Mouse (Mus musculus) limb, embryonic 11.5 days (tissue): ENCODE results near the gene Gm4353. TPM values are rescaled to one million over a fixed set of nuclear protein-coding genes. Genes with fewer than 3 reads are reported as not detected.
A peak's percentile ranks its signal among the peaks of the same experiment; 100 is the strongest.

Experiments used
- ATAC-seq: fragments of 200-750 bp; cut with Nextera tagmentation; 2 replicates; pipeline ENCODE4 v1.8.0; 2017; ENCODE audit warnings: low read depth; ENCODE audit not compliant: insufficient number of reproducible peaks, low FRiP score, low TSS enrichment
- DNase-seq: peaks from one replicate; pipeline ENCODE4 v3.0.0-alpha.2; 2015; ENCODE audit warnings: low spot score
- H3K27ac ChIP-seq: fragments of 300-500 bp; sonication (generic); replicated peaks from 2 replicates; pipeline ENCODE4 v1.5.1; 2014; ENCODE audit warnings: low read depth, mild to moderate bottlenecking, low read length
- H3K27me3 ChIP-seq: fragments of 300-500 bp; sonication (generic); 2 replicates; pipeline ENCODE4 v1.6.1; 2014; ENCODE audit warnings: mild to moderate bottlenecking, low read length, mixed read lengths; ENCODE audit not compliant: control insufficient read depth, insufficient read depth
- H3K36me3 ChIP-seq: fragments of 300-500 bp; sonication (generic); 2 replicates; pipeline ENCODE4 v1.6.1; 2014; ENCODE audit warnings: mild to moderate bottlenecking, low read length, moderate library complexity, mixed read lengths; ENCODE audit not compliant: control insufficient read depth, insufficient read depth
- H3K4me1 ChIP-seq: fragments of 300-500 bp; sonication (generic); 2 replicates; pipeline ENCODE4 v1.6.1; 2014; ENCODE audit warnings: low read length, mixed read lengths; ENCODE audit not compliant: control insufficient read depth, insufficient read depth
- H3K4me2 ChIP-seq: fragments of 300-500 bp; sonication (generic); 2 replicates; pipeline ENCODE4 v1.6.1; 2014; ENCODE audit warnings: low read depth, mild to moderate bottlenecking, moderate library complexity; ENCODE audit not compliant: severe bottlenecking
- H3K4me3 ChIP-seq: fragments of 300-500 bp; sonication (generic); 2 replicates; pipeline ENCODE4 v1.5.1; 2014; ENCODE audit warnings: low read depth, low read length
- H3K9ac ChIP-seq: fragments of 300-500 bp; sonication (generic); 2 replicates; pipeline ENCODE4 v1.6.1; 2014; ENCODE audit warnings: mild to moderate bottlenecking, low read length
- H3K9me3 ChIP-seq: fragments of 300-500 bp; sonication (generic); 2 replicates; pipeline ENCODE4 v1.6.1; 2016; ENCODE audit warnings: low read length; ENCODE audit not compliant: control insufficient read depth
- WGBS: fragments of 180-500 bp; shearing (Covaris S2); extraction: QIAGEN DNeasy Blood & Tissue Kit; methylation state at CpG from one replicate; pipeline ENCODE4 v1.1.7; 2014; 5-methylcytosine and 5-hydroxymethylcytosine counted together
- polyA plus RNA-seq: library from polyadenylated mRNA; unstranded; fragments of >200 nt; fragmentation: Nextera tagmentation; extraction: Ambion mirVana; gene quantifications from 2 replicates; pipeline ENCODE4 v1.2.1, GENCODE M21; 2014

Gm4353 gene
- polyA plus RNA-seq, 1 experiment from 2014 or later = 1.1 TPM

GRCm38 (mm10) chr7:116038511-116038910 is 45.9 kb downstream of the Gm4353 start, which contains the start of gene Sox6:
TSS of gene Sox6 (minus strand) at chr7:116038796.
- DNase-seq = peak; percentile 65
- H3K4me3 ChIP-seq = peak within 1 kb of the TSS; percentile 43
- H3K9me3 ChIP-seq = no peaks in the 10 kb centered on the region
- peak within 1 kb of the TSS; percentile 38 for H3K9ac ChIP-seq
- 0 out of 2 replicates have a peak within 1 kb of the TSS, but pooled peaks have one; percentile 36 for H3K27ac ChIP-seq
- peaks cover 11% of the 10 kb centered on the region for H3K4me1 ChIP-seq
- ATAC-seq = no peak
- peaks cover 34% of the 10 kb centered on the region for H3K27me3 ChIP-seq
- no peaks in the 10 kb centered on the region for H3K36me3 ChIP-seq
- peak within 1 kb of the TSS; percentile 95 for H3K4me2 ChIP-seq
- under 1% methylated on average over 11 of the region's 11 CpGs for WGBS

GRCm38 (mm10) chr7:116038024-116038423 is 46.4 kb downstream of the Gm4353 start:
- Histone ChIP-seq H3K36me3 (no peaks in the 10 kb centered on the region), H3K9ac (peak overlapping the region; percentile 38), H3K4me2 (peak overlapping the region; percentile 95), H3K4me3 (peak overlapping the region; percentile 43), H3K4me1 (peaks cover 11% of the 10 kb centered on the region), H3K9me3 (no peaks in the 10 kb centered on the region), H3K27me3 (peaks cover 34% of the 10 kb centered on the region), H3K27ac (no peak overlapping the region)
- no peak for ATAC-seq
- DNase-seq = peak; percentile 55
- 1% methylated on average over 13 of the region's 13 CpGs for WGBS

- Histone ChIP-seq H3K36me3 (no peaks in the 10 kb centered on the region), H3K27me3 (peaks cover 34% of the 10 kb centered on the region), H3K27ac (no peak overlapping the region), H3K9ac (peak overlapping the region; percentile 24), H3K9me3 (no peaks in the 10 kb centered on the region), H3K4me3 (peak overlapping the region; percentile 20), H3K4me2 (peak overlapping the region; percentile 95), H3K4me1 (peaks cover 11% of the 10 kb centered on the region)
- ATAC-seq = no peak
- WGBS = 15% methylated on average over 18 of the region's 18 CpGs
- DNase-seq = peak; percentile 53
Observed at GRCm38 (mm10) chr7:116036591-116037555, 47.6 kb downstream of the Gm4353 start.

- no peaks in the 10 kb centered on the region for H3K36me3 ChIP-seq
- H3K9me3 ChIP-seq = no peaks in the 10 kb centered on the region
- no peak overlapping the region for H3K9ac ChIP-seq
- H3K4me2 ChIP-seq = peak overlapping the region; percentile 21; the same call in 1 of the 2 replicates
- H3K27me3 ChIP-seq = peaks cover 34% of the 10 kb centered on the region
- WGBS = 50% methylated on average over 4 of the region's 4 CpGs
- no peak overlapping the region for H3K4me3 ChIP-seq
- DNase-seq (no peak), ATAC-seq (no peak)
- no peak overlapping the region for H3K27ac ChIP-seq
- peaks cover 18% of the 10 kb centered on the region for H3K4me1 ChIP-seq
Observed at GRCm38 (mm10) chr7:116035504-116035903, 48.9 kb downstream of the Gm4353 start.

- peaks cover 15% of the 10 kb centered on the region for H3K4me1 ChIP-seq
- peak overlapping the region; percentile 85 for H3K9ac ChIP-seq
- ATAC-seq (no peak; the same call in 1 of the 2 replicates), DNase-seq (peak; percentile 70)
- peak overlapping the region; percentile 99 for H3K4me2 ChIP-seq
- WGBS = under 1% methylated on average over 23 of the region's 25 CpGs
- peak overlapping the region; percentile 83 for H3K27ac ChIP-seq
- peak overlapping the region; percentile 63 for H3K4me3 ChIP-seq
- H3K9me3 ChIP-seq = no peaks in the 10 kb centered on the region
- H3K27me3 ChIP-seq = peaks cover 34% of the 10 kb centered on the region
- H3K36me3 ChIP-seq = no peaks in the 10 kb centered on the region
Observed at GRCm38 (mm10) chr7:116034282-116034758, 50.1 kb downstream of the Gm4353 start.

GRCm38 (mm10) chr7:116033371-116034241 is 50.8 kb downstream of the Gm4353 start:
- peak; percentile 76 for DNase-seq
- Histone ChIP-seq H3K36me3 (no peaks in the 10 kb centered on the region), H3K4me2 (peak overlapping the region; percentile 99), H3K4me1 (peaks cover 11% of the 10 kb centered on the region), H3K27me3 (peaks cover 34% of the 10 kb centered on the region), H3K9me3 (no peaks in the 10 kb centered on the region), H3K9ac (peak overlapping the region; percentile 85), H3K4me3 (peak overlapping the region; percentile 63), H3K27ac (peak overlapping the region; percentile 83)
- under 1% methylated on average over 54 of the region's 54 CpGs for WGBS
- peak; percentile 23; the same call in 1 of the 2 replicates for ATAC-seq
